Mouse (Mus musculus) gastrocnemius, postnatal 10 days (tissue): Measurements from ENCODE around the gene Tesk2. TPM values are rescaled to one million over a fixed set of nuclear protein-coding genes. Genes with fewer than 3 reads are reported as not detected.

ENCODE experiments used
- DNase-seq: peaks from one replicate; pipeline ENCODE4 v3.0.0; 2021; ENCODE audit warnings: mixed read lengths
- total RNA-seq, 2 experiments: library from RNA; stranded (reverse); gene quantifications; 2 replicates each; pipeline ENCODE4 v1.2.3; 2021

Gene Tesk2
- total RNA-seq, 2 experiments from 2014 or later = 2.9 to 3.0 TPM

- peak; percentile 59 for DNase-seq
Observed at GRCm38 (mm10) chr4:116719396-116719795, 1.4 kb upstream of the Tesk2 start.

DNA sequence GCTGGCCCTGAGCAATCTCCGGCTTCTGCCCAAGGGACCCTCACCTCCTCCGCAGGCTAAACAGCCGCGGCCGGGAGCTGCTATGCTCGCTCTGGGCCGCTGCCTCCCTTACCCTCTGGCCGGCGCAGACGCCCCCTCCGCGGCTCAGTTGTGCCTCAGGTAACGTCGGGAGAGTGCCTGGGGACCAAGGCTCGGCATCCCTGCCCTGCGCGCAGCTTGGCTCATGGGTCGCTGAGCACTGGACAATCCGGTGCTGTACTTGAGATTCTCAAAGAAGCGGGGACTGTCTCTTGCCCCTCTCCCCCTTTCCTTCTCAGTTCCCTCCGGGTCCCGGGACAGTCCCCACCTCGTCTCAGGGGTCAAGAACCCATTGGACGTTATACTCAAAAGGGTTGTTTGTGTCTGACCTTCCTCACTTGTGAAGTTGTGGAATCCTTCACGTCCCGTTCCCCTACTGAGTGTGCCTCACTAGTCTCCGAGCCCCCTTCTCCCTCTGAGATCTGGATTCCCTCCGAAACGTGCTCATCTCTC is 415 bp downstream of the Tesk2 start:
- no peak for DNase-seq

GRCm38 (mm10) chr4:116722230-116722629 is 1.5 kb downstream of the Tesk2 start:
- DNase-seq = no peak

DNA sequence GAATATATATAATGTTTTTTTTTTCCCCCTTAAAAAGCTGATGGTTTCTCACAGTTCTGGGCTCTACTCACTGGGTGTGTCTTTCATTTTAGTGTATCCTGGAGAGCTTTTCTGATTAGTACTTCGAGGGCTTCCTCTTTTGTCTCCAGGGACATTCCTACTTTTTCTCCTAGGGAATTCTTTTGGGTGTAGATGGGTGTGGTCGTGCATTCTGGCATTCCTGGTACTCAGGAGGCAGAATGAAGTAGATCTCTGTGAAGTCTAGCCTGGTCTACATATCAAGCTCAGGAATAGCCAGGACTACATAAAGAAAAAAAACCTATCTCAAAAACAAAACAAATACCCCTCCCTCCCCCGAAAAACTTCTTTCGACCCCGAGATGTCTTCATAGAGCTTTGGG is 4.7 kb downstream of the Tesk2 start:
- DNase-seq = no peak

GRCm38 (mm10) chr4:116727401-116727800 is 6.7 kb downstream of the Tesk2 start:
- no peak for DNase-seq

DNA sequence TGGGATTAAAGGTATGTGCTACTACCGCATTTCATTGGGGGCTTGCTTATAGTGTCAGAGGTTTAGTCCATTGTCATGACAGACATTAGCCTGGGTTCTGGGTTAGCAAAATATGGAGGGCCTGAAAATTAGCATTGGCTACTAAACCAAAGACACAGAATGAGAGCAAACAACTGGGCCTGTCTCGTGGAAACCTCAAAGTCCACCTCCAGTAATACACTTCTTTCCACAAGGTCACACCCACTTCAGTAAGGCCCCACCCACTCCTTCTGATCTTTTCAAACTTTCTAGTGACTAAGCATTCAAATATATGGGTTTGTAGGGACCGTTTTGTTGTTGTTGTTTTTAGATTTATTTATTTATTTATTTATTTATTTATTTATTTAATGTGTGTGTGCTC is 8.8 kb downstream of the Tesk2 start:
- no peak for DNase-seq

DNA sequence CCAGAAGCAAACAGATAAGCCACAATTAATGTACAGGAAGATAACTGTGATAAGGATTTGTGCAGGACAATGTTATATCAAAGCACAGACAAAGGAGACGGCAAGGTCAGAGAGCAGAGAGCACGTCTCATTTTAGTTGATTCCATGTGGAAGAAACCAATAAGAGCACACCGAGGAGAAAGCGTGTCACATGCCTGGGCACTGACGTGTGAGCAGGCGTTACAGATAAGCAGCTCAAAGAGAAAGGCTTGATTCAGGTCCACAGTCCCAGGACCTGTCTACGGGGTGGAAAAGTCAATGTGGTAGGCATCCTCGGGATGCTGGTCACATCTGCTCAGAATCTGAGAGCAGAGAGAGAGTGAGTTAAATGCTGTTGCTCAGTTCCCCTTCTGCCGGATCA is 10.3 kb downstream of the Tesk2 start:
- DNase-seq = no peak

GRCm38 (mm10) chr4:116732355-116732754 is 11.6 kb downstream of the Tesk2 start:
- no peak for DNase-seq

GRCm38 (mm10) chr4:116734996-116735395 is 14.2 kb downstream of the Tesk2 start:
- DNase-seq = no peak

DNA sequence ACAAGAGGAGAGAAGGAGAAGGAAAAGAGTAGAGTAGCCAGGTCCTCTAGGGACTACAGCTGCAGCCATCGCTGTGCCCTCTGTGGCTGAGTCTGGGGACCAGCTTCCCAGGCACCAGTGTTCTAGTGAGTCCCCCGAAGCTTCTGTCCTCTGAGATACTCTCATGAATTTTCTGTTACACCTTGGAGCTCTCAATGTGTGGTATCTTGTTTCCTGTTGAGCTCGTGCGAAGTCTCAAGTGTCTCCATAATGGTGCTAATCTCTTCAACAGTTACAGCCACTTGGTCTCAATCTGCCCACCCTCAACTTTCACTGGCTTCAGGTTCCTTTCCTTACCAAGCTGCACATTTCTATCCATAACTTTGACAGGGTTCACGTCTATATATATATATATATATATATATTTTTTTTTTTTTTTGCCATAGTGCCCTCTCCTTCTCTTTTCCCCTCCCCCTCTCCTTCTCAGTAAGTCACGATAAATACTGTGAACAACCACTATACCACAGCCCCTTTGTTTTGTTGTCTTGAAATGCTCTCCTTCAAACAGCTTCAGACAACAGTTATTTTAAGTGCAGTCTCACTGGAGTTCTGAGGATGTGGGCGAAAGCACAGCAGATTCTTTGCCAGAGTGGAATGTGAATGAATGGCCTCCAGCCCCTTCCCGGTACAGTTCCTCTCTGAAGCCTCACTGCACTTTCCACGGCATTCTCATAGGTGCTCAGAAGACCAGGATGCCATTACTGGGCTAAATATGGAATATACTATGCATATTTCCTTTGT is 18.4 kb downstream of the Tesk2 start:
- no peak for DNase-seq

DNA sequence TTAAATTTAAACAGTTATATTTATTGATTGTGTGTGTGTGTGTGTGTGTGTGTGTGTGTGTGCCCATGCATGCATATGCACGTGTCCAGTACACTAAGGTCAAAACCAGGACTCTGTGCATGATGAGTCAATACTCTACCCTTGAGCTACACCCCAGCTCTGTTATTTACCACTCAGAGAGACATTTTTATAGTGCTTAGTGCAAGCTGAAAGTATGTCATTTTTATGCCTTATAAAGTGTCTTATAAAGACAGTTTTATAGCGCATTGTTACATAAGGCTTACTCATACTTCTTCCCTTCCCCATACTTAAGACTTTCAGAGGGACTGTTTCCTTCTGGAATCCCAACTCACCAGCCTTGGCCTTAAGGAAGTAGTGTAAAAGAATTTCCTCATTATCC is 29.0 kb downstream of the Tesk2 start:
- no peak for DNase-seq

- no peak for DNase-seq
Observed at GRCm38 (mm10) chr4:116761914-116762313, 41.2 kb downstream of the Tesk2 start.

DNA sequence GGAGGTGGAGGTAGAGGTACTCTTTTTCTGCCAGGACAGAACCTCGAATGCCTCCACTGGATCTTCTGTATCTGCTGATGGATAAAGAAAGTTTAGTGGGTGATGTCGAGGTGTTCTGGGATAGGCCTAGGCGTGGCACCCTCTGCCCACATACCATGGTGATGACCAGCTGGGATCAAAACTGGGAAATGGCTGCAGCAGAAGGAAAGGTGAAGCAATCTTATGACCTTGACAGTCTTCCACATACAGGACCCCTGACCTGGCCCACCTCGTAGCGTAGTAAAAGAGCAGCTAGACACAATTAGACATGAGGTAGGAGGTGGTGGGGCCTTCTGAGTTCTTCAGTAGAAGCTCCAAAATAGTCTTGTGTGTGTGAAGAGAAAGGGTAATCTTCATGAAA is 43.3 kb downstream of the Tesk2 start:
- DNase-seq = no peak

GRCm38 (mm10) chr4:116768510-116768909 is 47.8 kb downstream of the Tesk2 start:
- DNase-seq = no peak

DNA sequence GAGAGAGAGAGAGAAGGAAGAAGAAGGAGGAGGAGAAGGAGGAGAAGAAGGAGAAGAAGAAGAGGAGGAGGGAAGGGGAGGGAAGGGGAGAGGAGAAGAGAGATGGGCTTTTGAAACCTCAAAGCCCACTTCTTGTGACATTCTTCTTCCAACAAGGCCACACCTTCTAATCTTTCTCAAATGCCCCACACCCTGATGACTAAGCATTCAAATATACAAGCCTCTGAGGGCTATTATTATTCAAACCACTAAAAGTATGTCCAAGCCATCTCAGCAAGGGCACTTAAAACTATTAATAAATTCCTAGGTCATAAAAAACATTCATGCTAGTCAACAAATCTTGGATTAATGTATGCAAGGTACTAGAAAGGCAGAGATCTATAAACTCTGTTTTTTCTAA is 48.3 kb downstream of the Tesk2 start:
- DNase-seq = no peak

DNA sequence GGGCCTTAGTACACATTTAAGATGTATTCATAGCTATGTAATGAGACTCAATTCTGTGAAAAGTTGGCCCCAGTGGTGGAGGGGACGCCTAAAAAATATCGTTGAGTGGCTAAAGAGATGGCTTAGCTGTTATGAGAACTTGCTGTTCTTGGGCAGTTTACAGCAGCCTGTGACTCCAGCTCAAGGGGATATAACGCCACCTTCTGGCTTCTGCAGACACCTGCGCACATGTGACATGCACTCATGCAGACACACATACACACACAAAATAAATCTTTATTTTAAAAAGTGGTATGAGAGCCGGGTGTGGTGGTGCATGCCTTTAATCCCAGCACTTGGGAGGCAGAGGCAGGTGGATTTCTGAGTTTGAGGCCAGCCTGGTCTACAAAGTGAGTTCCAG is 55.6 kb downstream of the Tesk2 start:
- no peak for DNase-seq

DNA sequence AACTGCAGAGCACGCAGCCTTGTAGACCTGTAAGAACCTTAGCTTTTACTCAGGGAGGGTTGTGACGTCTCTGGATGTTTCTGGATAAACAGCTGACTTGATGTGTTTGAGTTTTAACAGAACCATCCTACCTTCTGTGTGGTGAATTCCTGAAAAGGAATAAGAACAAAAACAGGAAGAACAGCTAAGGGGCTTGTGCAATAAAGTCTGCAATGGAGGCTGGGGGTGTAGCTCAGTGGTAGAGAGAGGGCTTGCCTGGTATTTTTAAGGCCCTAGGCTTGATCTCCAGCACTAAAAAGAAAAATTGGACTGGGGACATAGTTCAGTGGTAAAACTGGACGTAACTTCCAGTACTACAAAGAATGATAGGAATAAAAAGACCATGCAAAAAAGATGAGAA is 56.3 kb downstream of the Tesk2 start:
- no peak for DNase-seq

DNA sequence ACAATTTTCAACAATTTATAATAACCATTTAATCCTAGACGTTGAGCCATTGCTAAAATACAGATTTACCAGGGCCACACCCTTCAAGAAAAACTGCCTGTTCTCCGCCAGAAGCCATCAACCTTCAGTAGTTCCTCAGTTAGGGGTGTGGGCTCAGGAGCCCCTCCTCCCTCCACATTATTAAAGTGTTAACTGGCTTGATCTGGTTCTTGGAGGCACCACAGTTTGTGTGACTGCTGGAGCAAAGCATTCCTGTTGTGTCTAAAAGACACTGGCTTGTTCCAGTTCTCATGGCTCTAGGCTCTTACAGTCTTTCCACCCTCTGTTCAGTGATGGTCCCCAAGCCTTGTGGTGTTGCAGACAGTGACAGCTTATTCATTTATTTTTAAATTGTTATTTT is 59.8 kb downstream of the Tesk2 start:
- DNase-seq = no peak

- DNase-seq = no peak
Observed at GRCm38 (mm10) chr4:116781366-116781765, 60.6 kb downstream of the Tesk2 start.

DNA sequence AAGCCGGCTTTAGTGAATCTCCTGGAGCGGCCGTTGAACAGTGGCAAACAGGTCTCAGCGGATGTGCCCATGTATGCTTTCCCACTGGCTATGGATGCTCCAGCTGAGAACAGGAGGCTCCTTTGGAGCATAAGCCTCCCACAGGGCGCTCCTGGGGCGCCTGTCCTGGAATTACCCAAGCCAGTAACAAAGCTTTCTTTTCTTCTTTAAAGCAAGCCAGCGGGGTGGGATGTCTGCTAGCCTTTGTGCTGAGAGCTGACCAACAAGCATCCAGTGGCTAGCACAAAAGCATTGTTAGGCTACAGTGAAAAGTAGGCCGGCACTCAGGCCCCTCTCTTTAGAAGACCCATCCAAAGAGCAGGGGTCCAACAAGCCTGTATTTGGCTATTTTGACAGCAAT is 61.4 kb downstream of the Tesk2 start:
- no peak for DNase-seq

DNA sequence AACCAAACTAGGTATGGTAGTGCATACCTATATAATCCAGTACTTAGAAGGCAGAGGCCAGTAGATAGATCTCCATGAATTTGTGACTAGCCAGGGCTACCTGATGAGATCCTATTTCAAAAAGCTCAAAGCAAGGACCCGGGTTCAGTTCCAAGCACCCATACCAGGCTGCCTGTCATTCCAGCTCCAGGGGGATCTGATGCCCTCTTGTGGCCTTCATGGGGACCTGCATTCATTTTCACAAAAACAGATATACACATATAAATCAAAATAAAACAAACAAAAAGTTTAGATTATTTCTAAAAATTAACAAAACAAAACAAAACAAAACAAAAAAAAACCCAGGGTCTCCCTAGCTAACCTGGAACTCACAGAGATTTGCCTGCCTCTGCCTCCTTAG is 65.8 kb downstream of the Tesk2 start:
- DNase-seq = no peak

DNA sequence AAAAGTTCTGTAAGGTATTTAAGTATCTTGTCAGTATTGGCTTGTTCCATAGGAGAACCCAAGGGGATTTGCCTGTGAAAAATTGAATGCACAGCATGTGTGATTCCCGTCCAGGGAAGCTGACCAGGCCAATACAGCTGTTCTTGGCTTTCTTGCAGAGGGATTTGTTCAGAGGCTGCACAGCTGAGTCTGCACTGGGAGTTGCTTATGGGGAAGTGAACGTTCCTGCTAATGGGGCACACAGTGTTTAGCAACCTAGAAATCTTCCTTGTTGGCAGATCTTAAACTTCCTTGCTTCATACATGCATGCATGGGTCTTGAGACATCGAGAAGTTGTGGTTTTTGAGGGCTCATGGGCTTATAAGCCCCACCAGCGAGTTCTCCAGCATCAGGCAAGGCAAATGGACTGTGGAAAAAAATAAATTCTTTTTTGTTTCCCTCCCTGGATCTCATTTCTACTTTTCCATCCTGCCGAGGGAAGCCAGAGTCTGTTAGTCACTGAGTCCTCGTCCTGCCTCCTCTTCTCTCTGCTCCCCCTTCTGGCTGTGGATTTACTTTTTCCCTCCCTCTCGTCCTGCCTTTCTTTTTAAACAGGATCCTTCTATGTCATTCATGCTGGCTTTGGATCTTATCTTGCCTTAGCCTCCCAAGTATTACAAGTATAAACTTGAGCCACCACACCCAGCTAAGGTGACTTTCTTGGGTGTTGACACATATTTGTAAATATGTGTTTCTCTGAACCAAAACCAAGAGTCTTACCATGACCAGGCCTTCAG is 67.4 kb downstream of the Tesk2 start:
- DNase-seq = no peak

- DNase-seq = peak; percentile 72
Observed at GRCm38 (mm10) chr4:116788956-116789355, 68.2 kb downstream of the Tesk2 start.

DNA sequence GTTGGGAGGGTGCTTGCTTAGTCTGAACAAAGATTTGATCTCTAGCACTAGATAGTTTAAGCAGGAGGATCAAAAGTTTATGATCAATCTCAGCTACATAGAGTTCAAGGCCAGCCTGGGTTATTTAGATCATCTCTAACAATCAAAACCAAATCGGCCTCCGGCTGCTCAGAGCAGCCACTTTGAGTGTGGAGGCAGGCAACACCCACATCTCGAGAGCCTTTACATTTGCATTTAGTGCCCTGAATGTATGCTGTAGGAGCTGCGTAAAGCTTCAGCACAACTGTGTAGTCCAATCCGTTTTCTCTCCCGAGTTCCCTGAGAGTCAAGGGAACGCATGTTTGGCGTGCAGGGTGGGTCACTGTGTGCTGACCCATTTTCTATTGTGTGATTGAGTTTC is 71.7 kb downstream of the Tesk2 start:
- no peak for DNase-seq
